Mouse (Mus musculus) heart, embryonic 16.5 days (tissue): ENCODE data around the gene Fam189b. TPM values are rescaled to one million over a fixed set of nuclear protein-coding genes. Genes with fewer than 3 reads are reported as not detected.

Experiments
- ATAC-seq: fragments of 200-750 bp; cut with Nextera tagmentation; replicated peaks from 2 replicates; pipeline ENCODE4 v1.8.0; 2017; ENCODE audit warnings: moderate number of reproducible peaks; ENCODE audit not compliant: insufficient read depth, low FRiP score; ENCODE audit errors: extremely low read depth
- H3K27ac ChIP-seq: fragments of 300-500 bp; sonication (generic); 2 replicates; pipeline ENCODE4 v1.5.1; 2014; ENCODE audit warnings: mild to moderate bottlenecking, low read length, control low read depth, moderate library complexity
- H3K27me3 ChIP-seq: fragments of 300-500 bp; sonication (generic); 2 replicates; pipeline ENCODE4 v1.6.1; 2014; ENCODE audit warnings: low read length, mixed read lengths; ENCODE audit not compliant: control insufficient read depth, insufficient read depth
- H3K36me3 ChIP-seq: fragments of 300-500 bp; sonication (generic); 2 replicates; pipeline ENCODE4 v1.6.1; 2014; ENCODE audit not compliant: control insufficient read depth, insufficient read depth
- H3K4me1 ChIP-seq: fragments of 300-500 bp; sonication (generic); 2 replicates; pipeline ENCODE4 v1.6.1; 2014; ENCODE audit warnings: low read length, mixed read lengths; ENCODE audit not compliant: control insufficient read depth, insufficient read depth
- H3K4me2 ChIP-seq: fragments of 300-500 bp; sonication (generic); 2 replicates; pipeline ENCODE4 v1.6.1; 2014; ENCODE audit warnings: low read depth, mild to moderate bottlenecking, control low read depth, low read length
- H3K4me3 ChIP-seq: fragments of 300-500 bp; sonication (generic); 2 replicates; pipeline ENCODE4 v1.5.1; 2014; ENCODE audit warnings: mild to moderate bottlenecking, control low read depth, low read length
- H3K9ac ChIP-seq: fragments of 300-500 bp; sonication (generic); 2 replicates; pipeline ENCODE4 v1.6.1; 2014; ENCODE audit warnings: low read length, control low read depth
- H3K9me3 ChIP-seq: fragments of 300-500 bp; sonication (generic); replicated peaks from 2 replicates; pipeline ENCODE4 v1.6.1; 2016; ENCODE audit warnings: low read length; ENCODE audit not compliant: control insufficient read depth
- WGBS: fragments of 180-500 bp; shearing (Covaris S2); extraction: QIAGEN DNeasy Blood & Tissue Kit; methylation state at CpG from one replicate; pipeline ENCODE4 v1.1.7; 2014; 5-methylcytosine and 5-hydroxymethylcytosine counted together
- polyA plus RNA-seq: library from polyadenylated mRNA; unstranded; fragments of >200 nt; fragmentation: Nextera tagmentation; extraction: Ambion mirVana; gene quantifications from 2 replicates; pipeline ENCODE4 v1.2.1, GENCODE M21; 2015

Fam189b gene
- polyA plus RNA-seq, 1 experiment from 2014 or later = 17.7 TPM

- 78% methylated on average over 2 of the region's 2 CpGs for WGBS
- no peak overlapping the region for H3K4me2 ChIP-seq
- no peak overlapping the region for H3K27ac ChIP-seq
- ATAC-seq = no peak
- H3K36me3 ChIP-seq = peaks cover 28% of the 10 kb centered on the region
- H3K4me3 ChIP-seq = no peak overlapping the region
- H3K9me3 ChIP-seq = no peaks in the 10 kb centered on the region
- no peaks in the 10 kb centered on the region for H3K27me3 ChIP-seq
- no peak overlapping the region for H3K9ac ChIP-seq
- peaks cover 4% of the 10 kb centered on the region for H3K4me1 ChIP-seq
Observed at GRCm38 (mm10) chr3:89206695-89207094, 23.8 kb downstream of the Fam189b start.

GRCm38 (mm10) chr3:89208075-89208657 lies 25.2 kb downstream of the Fam189b start:
- Histone ChIP-seq H3K4me3 (no peak overlapping the region), H3K4me1 (peaks cover 9% of the 10 kb centered on the region), H3K36me3 (peaks cover 28% of the 10 kb centered on the region), H3K9ac (no peak overlapping the region), H3K27ac (no peak overlapping the region), H3K4me2 (no peak overlapping the region), H3K9me3 (no peaks in the 10 kb centered on the region), H3K27me3 (no peaks in the 10 kb centered on the region)
- ATAC-seq = no peak
- 85% methylated on average over 13 of the region's 13 CpGs for WGBS

GRCm38 (mm10) chr3:89208736-89209135 lies 25.8 kb downstream of the Fam189b start:
- no peaks in the 10 kb centered on the region for H3K9me3 ChIP-seq
- no peak for ATAC-seq
- H3K9ac ChIP-seq = no peak overlapping the region
- H3K4me3 ChIP-seq = no peak overlapping the region
- no peaks in the 10 kb centered on the region for H3K27me3 ChIP-seq
- no peak overlapping the region for H3K27ac ChIP-seq
- WGBS = 80% methylated on average over 6 of the region's 6 CpGs
- no peak overlapping the region for H3K4me2 ChIP-seq
- H3K36me3 ChIP-seq = peaks cover 28% of the 10 kb centered on the region
- H3K4me1 ChIP-seq = peaks cover 6% of the 10 kb centered on the region

GRCm38 (mm10) chr3:89209731-89210130 lies 26.8 kb downstream of the Fam189b start:
- no peak for ATAC-seq
- WGBS = 94% methylated on average over 7 of the region's 7 CpGs
- Histone ChIP-seq H3K9ac (no peak overlapping the region), H3K4me3 (no peak overlapping the region), H3K4me2 (no peak overlapping the region), H3K9me3 (no peaks in the 10 kb centered on the region), H3K27ac (no peak overlapping the region), H3K36me3 (peaks cover 28% of the 10 kb centered on the region), H3K27me3 (no peaks in the 10 kb centered on the region), H3K4me1 (peaks cover 10% of the 10 kb centered on the region)

GRCm38 (mm10) chr3:89210162-89210561 lies 27.2 kb downstream of the Fam189b start:
- WGBS = 67% methylated on average over 13 of the region's 13 CpGs
- no peak overlapping the region for H3K9ac ChIP-seq

GRCm38 (mm10) chr3:89210731-89211130 lies 27.8 kb downstream of the Fam189b start:
- H3K9me3 ChIP-seq = no peaks in the 10 kb centered on the region
- H3K27me3 ChIP-seq = no peaks in the 10 kb centered on the region
- H3K27ac ChIP-seq = no peak overlapping the region
- WGBS = 61% methylated on average over 7 of the region's 7 CpGs
- H3K4me2 ChIP-seq = no peak overlapping the region
- peaks cover 19% of the 10 kb centered on the region for H3K4me1 ChIP-seq
- H3K4me3 ChIP-seq = no peak overlapping the region
- no peak overlapping the region for H3K9ac ChIP-seq
- no peak for ATAC-seq
- H3K36me3 ChIP-seq = peaks cover 28% of the 10 kb centered on the region

More at GRCm38 (mm10) chr3:89210162-89210561, 27.2 kb downstream of the Fam189b start:
- Histone ChIP-seq H3K9me3 (no peaks in the 10 kb centered on the region), H3K4me3 (no peak overlapping the region), H3K36me3 (peaks cover 28% of the 10 kb centered on the region), H3K27ac (no peak overlapping the region), H3K4me1 (peaks cover 13% of the 10 kb centered on the region), H3K27me3 (no peaks in the 10 kb centered on the region), H3K4me2 (no peak overlapping the region)
- no peak for ATAC-seq

- peak; percentile 93 for ATAC-seq
Observed at GRCm38 (mm10) chr3:89213803-89214530, 31.0 kb downstream of the Fam189b start.

GRCm38 (mm10) chr3:89214681-89215411 lies 31.9 kb downstream of the Fam189b start, which contains the start of gene Thbs3:
TSS of gene Thbs3 (plus strand) at chr3:89215180.
- Histone ChIP-seq H3K4me1 (peaks cover 19% of the 10 kb centered on the region), H3K36me3 (0 out of 2 replicates have a peak, but pooled peaks cover 4% of the 10 kb centered on the region), H3K4me2 (peak within 1 kb of the TSS; percentile 90), H3K4me3 (peak within 1 kb of the TSS; percentile 94), H3K27ac (peak within 1 kb of the TSS; percentile 96), H3K9ac (peak within 1 kb of the TSS; percentile 87), H3K27me3 (no peaks in the 10 kb centered on the region), H3K9me3 (no peaks in the 10 kb centered on the region)
- WGBS = 5% methylated on average over 19 of the region's 19 CpGs
- no peak for ATAC-seq

More at GRCm38 (mm10) chr3:89213803-89214530, 31.0 kb downstream of the Fam189b start:
- Histone ChIP-seq H3K27me3 (no peaks in the 10 kb centered on the region), H3K27ac (peak overlapping the region; percentile 96), H3K9me3 (no peaks in the 10 kb centered on the region), H3K9ac (peak overlapping the region; percentile 87), H3K36me3 (peaks cover 10% of the 10 kb centered on the region), H3K4me2 (peak overlapping the region; percentile 90), H3K4me3 (peak overlapping the region; percentile 94), H3K4me1 (peaks cover 19% of the 10 kb centered on the region)
- WGBS = under 1% methylated on average over 68 of the region's 69 CpGs

- H3K27me3 ChIP-seq = no peaks in the 10 kb centered on the region
- under 1% methylated on average over 6 of the region's 6 CpGs for WGBS
- no peaks in the 10 kb centered on the region for H3K9me3 ChIP-seq
- H3K36me3 ChIP-seq = no peaks in the 10 kb centered on the region
- H3K27ac ChIP-seq = no peak overlapping the region
- peak overlapping the region; percentile 39 for H3K4me3 ChIP-seq
- no peak overlapping the region for H3K9ac ChIP-seq
- peak overlapping the region; percentile 90 for H3K4me2 ChIP-seq
- ATAC-seq = no peak
- peaks cover 19% of the 10 kb centered on the region for H3K4me1 ChIP-seq
Observed at GRCm38 (mm10) chr3:89215853-89216252, 32.9 kb downstream of the Fam189b start.
